Mouse (Mus musculus) retina, postnatal 1 day (tissue): ENCODE data around the gene Eif4g3.
A peak's percentile ranks its signal among the peaks of the same experiment; 100 is the strongest.
"Not testable (repeated sequence)": the region's sequence is repeated elsewhere in the genome, so short reads cannot be mapped to it uniquely, and the experiment has no call there.

Source experiments
- DNase-seq: peaks from one replicate; pipeline ENCODE4 v3.0.0-alpha.2; 2012

Eif4g3 gene

DNA sequence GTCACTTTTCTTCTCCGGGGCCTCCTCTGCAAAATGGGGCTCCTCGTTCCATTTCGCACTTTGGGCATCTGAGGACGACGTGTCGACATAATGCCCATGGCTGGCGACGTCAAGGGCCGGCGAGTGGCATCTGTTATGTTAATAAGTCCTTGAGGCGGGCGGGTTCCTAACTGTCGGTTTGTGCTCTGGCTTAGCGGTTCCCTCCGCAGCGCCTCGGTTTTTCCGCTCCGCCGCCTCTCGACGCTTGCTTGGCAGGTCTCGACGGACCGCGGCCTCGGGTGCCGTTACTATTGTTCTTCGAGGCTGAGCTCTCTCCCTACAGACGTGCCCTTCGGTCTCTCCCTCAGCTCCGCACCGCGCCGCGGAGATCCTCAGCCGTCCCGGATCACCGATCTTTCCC, at the start of gene Eif4g3:
TSS of gene Eif4g3 (plus strand) at position 133 of the 400 bp plus-strand sequence.
- no peak for DNase-seq

DNA sequence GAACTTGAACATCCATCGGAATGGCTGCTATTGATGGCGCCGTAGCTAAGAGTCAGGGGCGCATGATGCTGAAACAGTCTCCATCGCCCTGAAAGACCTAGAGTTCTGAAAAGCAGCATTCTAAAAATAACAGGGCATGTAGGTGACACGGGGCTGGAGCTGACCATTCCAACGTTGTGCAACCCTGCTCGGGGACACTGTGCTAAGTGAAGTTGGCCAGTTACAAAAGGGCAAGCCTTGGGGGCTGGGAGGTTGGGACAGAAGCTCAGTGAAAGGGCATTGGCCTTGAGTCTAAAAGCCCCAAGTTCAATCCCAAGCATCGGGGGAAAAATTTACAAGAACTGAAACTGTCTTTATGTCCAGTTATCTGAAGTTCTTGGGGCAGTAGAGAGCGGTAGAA, 49.3 kb upstream of the Eif4g3 start:
- DNase-seq: no peak

DNA sequence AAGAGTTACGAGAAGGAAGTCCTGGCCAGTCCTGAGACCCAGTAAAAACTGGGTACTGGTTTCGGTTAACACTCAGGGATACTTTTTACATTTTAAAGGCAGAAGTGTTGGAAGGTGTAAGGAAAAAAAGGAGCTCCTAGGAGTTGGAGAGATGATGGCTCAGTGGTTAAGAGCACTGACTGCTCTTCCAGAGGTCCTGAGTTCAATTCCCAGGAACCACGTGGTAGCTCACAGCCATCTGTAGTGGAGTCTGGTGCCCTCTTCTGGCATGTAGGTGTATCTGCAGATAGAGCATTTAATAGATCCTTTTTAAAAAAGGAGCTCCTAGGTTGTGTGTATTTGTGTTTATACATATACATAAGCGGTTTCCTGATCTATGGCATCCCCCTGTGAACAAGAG, 47.4 kb upstream of the Eif4g3 start:
- DNase-seq: no peak

DNA sequence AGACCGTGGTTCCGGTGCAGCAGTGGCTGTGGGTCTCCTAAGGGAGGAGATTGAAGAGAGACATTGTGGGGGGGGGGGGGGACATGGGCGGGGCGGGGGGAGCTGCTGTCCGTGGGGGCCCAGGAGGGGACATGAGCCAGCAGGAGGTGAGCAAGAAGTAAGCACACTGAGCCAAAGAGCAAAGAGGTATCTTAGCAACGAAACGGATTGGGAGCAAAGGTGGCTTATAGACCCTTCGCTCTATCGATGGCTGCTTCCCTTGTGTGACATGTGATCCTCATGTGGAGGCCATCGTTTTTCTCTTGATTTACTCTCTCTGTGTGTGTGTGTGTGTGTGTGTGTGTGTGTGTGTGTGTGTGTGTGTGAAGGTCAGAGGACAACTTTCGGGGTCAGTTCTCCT, 46.4 kb upstream of the Eif4g3 start:
- DNase-seq: no peak

DNA sequence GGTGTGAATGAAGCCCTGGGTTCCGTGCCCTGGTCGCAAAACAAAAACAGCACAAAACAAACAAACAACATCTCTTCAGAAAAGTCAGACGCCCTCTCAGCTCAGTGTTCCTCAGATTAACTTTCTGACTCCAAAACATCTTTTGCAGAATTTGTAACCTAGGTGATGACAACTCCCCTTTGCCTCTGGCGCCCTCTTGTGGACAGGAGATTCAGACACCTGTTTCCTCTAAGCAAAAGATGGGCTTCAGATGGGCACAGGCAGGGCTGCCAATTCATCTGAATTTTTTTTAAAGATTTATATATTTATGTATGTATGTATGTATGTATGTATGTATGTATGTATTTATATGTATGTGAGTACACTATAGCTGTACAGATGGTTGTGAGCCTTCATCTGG, 40.0 kb upstream of the Eif4g3 start:
- DNase-seq: peak; percentile 77

- DNase-seq: no peak
These were observed 38.6 kb upstream of the Eif4g3 start for GRCm38 (mm10) chr4:137954184-137954583.

GRCm38 (mm10) chr4:137954926-137955396, 37.9 kb upstream of the Eif4g3 start:
- DNase-seq: no peak

DNA sequence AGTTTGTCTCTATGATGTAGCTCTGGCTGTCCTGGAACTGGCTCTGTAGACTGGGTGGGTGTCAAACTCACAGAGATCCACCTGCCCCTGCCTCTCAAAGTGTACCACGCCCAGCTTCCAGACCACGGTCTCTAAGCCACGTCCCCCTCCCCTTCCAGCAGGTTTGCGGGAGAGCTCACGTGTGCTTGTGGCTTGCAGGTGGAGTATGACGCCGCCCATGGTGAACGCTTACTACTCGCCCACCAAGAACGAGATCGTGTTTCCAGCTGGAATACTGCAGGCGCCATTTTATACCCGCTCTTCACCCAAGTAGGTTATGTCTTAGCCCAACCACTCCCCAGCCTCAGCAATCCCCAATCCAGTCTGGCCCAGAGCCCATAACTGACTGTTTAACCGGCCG, 36.6 kb upstream of the Eif4g3 start:
- no peak for DNase-seq

DNA sequence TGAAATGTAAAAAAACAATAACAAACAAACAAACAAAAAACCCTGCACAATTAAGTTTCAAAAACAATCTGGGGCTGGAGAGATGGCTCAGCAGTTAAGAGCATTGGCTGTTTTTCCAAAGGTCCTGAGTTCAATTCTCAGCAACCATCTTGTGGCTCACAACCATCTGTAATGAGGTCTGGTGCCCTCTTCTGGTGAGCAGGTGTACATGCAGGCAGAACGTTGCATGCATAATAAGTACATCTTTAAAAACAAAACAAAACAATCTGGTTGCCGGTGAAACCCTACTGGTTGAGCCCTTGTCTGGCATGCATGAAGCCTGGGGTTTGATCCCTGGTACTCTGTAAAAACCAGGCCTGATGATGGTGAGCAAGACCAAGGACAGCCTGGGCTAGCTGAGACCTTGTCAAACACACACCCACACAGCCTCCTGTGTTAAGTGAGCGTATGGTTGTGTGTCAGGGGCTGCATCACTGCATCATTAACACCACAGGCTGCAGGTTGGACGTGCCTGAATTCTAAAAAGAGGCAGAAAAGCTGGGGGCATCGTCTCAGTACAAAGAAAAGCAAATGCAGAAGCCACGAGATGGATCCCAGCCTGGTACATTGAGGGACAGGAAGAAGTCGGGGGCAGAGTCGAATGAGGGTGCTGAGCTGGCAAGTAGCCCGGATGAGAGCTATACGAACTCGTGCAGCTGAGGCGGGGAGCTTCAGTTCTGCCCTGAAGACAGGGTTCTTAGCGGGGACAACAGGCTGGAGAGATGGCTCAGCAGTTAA, 32.7 kb upstream of the Eif4g3 start:
- peak; percentile 24 for DNase-seq

DNA sequence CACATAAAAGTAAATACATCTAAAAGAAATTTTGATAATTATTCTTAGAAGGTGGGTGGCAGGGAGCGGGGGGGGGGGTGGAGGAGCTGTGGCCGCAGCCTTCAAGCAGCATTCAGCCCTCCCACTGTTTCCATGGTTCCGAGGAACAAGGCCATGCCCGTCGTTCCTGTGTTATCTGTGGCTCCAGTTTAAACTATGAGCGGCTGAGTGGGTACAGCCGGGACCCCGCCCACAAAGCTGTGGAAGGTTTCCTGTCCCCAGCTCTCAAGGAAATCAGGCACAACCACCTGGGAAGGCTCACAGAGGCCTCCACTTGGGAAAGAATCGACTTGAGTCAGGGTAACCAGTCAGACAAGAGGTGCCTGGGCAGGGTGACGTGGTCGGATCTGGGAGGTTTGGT, 32.1 kb upstream of the Eif4g3 start:
- DNase-seq: no peak

GRCm38 (mm10) chr4:137962643-137963350, 30.0 kb upstream of the Eif4g3 start:
- DNase-seq: no peak

DNA sequence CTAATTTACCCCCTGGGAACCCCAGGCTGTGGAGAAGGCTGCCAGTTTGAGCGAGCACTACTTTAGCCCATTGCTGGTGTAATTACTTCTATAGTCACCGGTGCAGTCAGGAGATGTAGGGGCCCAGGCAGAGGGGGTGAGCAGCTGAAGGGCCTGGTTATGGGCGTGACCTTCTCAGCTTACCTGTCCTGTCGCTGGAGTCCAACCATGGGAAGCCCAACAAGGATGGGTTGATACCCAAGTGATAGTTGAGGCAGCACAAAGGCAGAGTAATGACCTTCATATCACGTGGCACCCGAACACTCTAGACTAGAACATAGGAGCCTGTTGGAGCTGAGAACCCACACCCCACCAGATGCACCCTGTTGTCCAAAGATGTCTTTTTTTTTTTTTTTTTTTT, 29.4 kb upstream of the Eif4g3 start:
- DNase-seq: no peak

DNA sequence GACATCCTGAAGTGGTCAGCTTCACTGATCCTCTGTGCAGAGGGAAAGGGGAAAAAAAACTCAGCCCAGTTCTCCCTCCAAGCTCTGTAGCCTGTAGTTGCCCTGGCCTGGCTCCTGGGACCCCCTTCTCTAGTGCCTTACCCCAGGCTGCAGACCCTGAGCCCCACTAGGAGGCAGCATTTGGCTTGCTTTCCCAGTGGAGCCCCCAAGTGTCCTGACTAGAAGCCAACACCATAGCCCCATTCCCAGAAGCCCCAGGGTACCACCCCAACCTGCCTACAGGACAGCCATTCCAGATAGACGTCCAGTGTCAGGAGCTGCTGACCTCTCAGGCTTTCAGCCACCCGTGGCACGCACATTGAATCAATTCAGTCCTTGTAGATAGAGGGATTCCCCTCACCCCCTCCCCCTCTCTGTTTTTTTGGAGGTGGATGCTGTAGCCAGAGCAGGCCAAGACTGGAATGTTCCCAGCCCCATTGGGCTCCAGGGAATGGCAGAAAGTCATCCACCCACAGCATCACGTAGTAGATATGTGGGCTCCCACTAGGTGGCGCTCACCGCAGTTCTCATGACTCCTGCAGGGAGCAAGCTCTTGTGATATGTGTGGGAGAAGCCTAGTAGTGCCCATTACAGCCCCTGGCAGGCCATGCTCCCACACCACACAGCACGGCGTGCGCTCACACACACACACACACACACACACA, 28.8 kb upstream of the Eif4g3 start:
- DNase-seq: peak; percentile 83

DNA sequence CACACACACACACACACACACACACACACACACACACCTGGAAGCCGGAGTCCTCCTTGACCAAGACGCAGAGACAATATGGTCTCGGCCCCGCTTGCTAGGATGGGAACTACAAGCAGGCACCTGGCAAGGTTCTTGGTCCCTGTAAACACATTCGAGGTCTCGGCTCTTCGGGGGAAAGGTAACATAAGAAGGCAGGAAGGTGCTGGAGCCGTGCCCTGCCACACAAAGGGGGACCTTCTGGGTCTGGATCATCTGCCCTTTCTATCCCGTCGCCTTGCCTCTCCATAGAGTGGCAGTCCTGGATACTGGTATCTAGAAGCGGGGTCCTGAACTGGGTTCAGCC, 28.3 kb upstream of the Eif4g3 start:
- DNase-seq: no peak

- peak; percentile 90 for DNase-seq
These were observed 24.6 kb upstream of the Eif4g3 start for GRCm38 (mm10) chr4:137968203-137968602.

GRCm38 (mm10) chr4:137970623-137971199, 22.1 kb upstream of the Eif4g3 start:
- DNase-seq: not testable (repeated sequence)

- DNase-seq: not testable (repeated sequence)
These were observed 17.9 kb upstream of the Eif4g3 start for GRCm38 (mm10) chr4:137974856-137975432.

DNA sequence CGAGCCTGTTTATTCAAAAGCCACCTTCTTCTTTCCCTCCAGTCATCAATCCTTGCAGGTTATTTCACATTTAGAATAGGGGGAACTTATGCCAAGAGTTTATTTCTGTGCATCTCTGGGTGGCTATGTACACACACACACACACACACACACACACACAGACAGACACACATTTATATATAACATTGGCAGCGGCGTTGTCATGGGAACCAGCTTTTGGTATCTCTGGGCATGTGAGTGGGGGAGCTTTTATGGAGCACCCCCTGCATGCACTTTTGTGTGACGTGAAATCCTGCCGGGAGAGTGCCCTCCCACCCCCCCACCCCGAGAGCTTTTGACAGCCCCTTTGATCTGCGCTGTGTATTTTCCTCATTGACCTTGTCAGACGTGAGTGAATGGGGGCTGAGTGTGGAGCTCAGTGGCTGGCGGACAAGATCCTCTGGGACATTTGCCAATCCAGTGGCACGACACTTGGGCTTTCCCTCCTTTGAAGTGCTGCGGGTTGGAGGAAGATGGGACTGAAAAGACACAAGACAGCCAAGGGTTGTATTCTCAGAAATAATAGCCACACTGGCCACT, 13.7 kb upstream of the Eif4g3 start:
- DNase-seq: not testable (repeated sequence)

GRCm38 (mm10) chr4:137982869-137983268, 10.0 kb upstream of the Eif4g3 start:
- DNase-seq: no peak

DNA sequence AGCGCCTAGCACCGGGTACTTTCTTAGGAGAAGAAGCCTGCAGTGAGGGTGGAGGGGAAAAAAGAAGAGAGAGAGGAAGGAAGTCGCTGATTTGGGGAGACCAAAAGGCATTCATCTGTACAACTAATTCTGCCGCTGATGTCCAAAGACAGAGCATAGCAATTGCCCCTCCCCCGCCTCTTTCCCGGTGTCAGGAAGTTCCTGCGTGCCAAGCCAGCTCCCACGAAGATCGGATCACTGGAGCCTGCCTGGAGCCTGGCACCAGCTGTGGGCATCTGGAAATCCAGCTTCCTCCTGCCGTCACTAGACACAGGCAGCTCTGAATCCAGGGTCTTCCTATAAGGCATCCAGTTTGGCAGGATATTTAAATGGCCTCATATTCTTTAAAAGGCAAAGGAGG, 8.6 kb upstream of the Eif4g3 start:
- peak; percentile 63 for DNase-seq

DNA sequence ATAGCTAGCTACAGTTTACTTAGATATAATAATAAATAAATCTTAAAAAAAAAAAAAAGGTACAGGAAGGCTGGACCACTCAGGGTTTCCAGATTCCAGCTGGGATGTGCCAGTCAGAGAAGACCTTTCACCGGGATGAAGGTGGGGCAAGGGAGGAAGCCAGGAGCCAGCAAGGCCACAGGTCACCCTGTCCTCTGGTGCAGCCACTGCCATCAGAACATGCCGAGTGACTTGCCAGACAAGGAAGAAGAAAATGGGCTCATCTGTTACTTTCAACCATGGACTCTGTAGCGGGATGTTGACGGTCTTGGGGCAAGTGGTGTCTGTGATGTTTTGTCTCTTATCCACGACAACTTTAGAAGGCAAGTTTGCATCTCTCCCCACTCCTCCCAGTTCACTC, 8.1 kb upstream of the Eif4g3 start:
- DNase-seq: no peak

DNA sequence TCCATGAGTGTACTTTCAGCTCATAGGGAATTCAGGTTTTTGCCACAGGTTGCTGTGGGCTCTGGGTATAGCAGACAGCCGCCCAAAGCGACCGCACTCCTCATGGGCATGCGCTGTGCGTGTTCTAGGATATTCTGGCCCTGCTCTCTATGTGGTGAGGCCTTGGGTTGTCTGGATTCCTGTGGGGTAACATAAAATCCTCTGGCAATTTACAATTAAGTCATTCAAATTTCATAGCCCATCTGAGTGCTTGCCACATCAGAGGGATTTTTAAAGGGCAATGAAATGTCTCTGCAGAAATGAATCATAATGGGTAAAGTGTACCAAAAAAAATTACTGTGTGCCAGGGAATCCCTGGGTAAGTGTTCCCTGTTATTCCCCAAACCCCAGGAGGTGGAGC, 3.4 kb upstream of the Eif4g3 start:
- no peak for DNase-seq

- DNase-seq: no peak
These were observed 2.4 kb upstream of the Eif4g3 start for GRCm38 (mm10) chr4:137990433-137990832.
